Mouse (Mus musculus) lung, embryonic 14.5 days (tissue): ENCODE measurements around the gene Smyd3. TPM values are rescaled to one million over a fixed set of nuclear protein-coding genes. Genes with fewer than 3 reads are reported as not detected.
"Not testable (repeated sequence)": the region's sequence is repeated elsewhere in the genome, so short reads cannot be mapped to it uniquely, and the experiment has no call there.

Experiments used
- ATAC-seq: fragments of 200-750 bp; cut with Nextera tagmentation; 2 replicates; pipeline ENCODE4 v1.8.0; 2017; ENCODE audit warnings: mild to moderate bottlenecking, moderate TSS enrichment, moderate library complexity; ENCODE audit not compliant: insufficient read depth
- DNase-seq: peaks from one replicate; pipeline ENCODE4 v3.0.0-alpha.2; 2015
- H3K27ac ChIP-seq: fragments of 300-500 bp; sonication (generic); 2 replicates; pipeline ENCODE4 v1.5.1; 2014; ENCODE audit warnings: low read depth, mild to moderate bottlenecking, moderate library complexity
- H3K27me3 ChIP-seq: fragments of 300-500 bp; sonication (generic); 2 replicates; pipeline ENCODE4 v1.6.1; 2014; ENCODE audit warnings: low read length, control low read depth; ENCODE audit not compliant: insufficient read depth
- H3K36me3 ChIP-seq: fragments of 300-500 bp; sonication (generic); 2 replicates; pipeline ENCODE4 v1.6.1; 2014; ENCODE audit warnings: control low read depth; ENCODE audit not compliant: insufficient read depth
- H3K4me1 ChIP-seq: fragments of 300-500 bp; sonication (generic); 2 replicates; pipeline ENCODE4 v1.6.1; 2014; ENCODE audit warnings: antibody characterized with exemption, control low read depth; ENCODE audit not compliant: insufficient read depth
- H3K4me2 ChIP-seq: fragments of 300-500 bp; sonication (generic); 2 replicates; pipeline ENCODE4 v1.6.1; 2014; ENCODE audit warnings: mild to moderate bottlenecking
- H3K4me3 ChIP-seq: fragments of 300-500 bp; sonication (generic); 2 replicates; pipeline ENCODE4 v1.5.1; 2014; ENCODE audit warnings: low read depth, low read length
- H3K9ac ChIP-seq: fragments of 300-500 bp; sonication (generic); 2 replicates; pipeline ENCODE4 v1.6.1; 2014
- H3K9me3 ChIP-seq: fragments of 300-500 bp; sonication (generic); 2 replicates; pipeline ENCODE4 v1.6.1; 2016; ENCODE audit warnings: low read depth, low read length, control low read depth
- CTCF ChIP-seq: IDR thresholded peaks from 2 replicates; pipeline ENCODE4 v1.5.1; 2016; ENCODE audit warnings: antibody characterized with exemption, low read depth
- WGBS: fragments of 180-500 bp; shearing (Covaris S2); extraction: QIAGEN DNeasy Blood & Tissue Kit; methylation state at CpG from one replicate; pipeline ENCODE4 v1.1.7; 2014; 5-methylcytosine and 5-hydroxymethylcytosine counted together
- polyA plus RNA-seq: library from polyadenylated mRNA; unstranded; fragments of >200 nt; fragmentation: Nextera tagmentation; extraction: Ambion mirVana; gene quantifications from 2 replicates; pipeline ENCODE4 v1.2.1, GENCODE M21; 2014

Smyd3 gene
- polyA plus RNA-seq, 1 experiment from 2014 or later, result 20.6 TPM

- Histone ChIP-seq H3K36me3 (no peaks in the 10 kb centered on the region), H3K4me2 (no peak overlapping the region), H3K4me1 (no peaks in the 10 kb centered on the region), H3K27ac (no peak overlapping the region), H3K9me3 (no peaks in the 10 kb centered on the region), H3K27me3 (no peaks in the 10 kb centered on the region), H3K4me3 (no peak overlapping the region), H3K9ac (no peak overlapping the region)
- ATAC-seq, result no peak
- WGBS, result 83% methylated on average over 8 of the region's 8 CpGs
- no peak for DNase-seq
- no peak for TF ChIP-seq CTCF
Measured at GRCm38 (mm10) chr1:179170555-179170954, 347.3 kb downstream of the Smyd3 start.

GRCm38 (mm10) chr1:179169749-179170148 is 348.1 kb downstream of the Smyd3 start:
- 50% methylated on average over 3 of the region's 3 CpGs for WGBS
- no peaks in the 10 kb centered on the region for H3K27me3 ChIP-seq

GRCm38 (mm10) chr1:179169161-179169560 is 348.7 kb downstream of the Smyd3 start:
- H3K9ac ChIP-seq, result no peak overlapping the region
- TF ChIP-seq CTCF, result no peak
- no peak overlapping the region for H3K4me3 ChIP-seq
- DNase-seq, result no peak
- no peaks in the 10 kb centered on the region for H3K4me1 ChIP-seq
- ATAC-seq, result no peak
- no peaks in the 10 kb centered on the region for H3K27me3 ChIP-seq
- 78% methylated on average over 10 of the region's 10 CpGs for WGBS
- H3K4me2 ChIP-seq, result no peak overlapping the region
- H3K9me3 ChIP-seq, result no peaks in the 10 kb centered on the region
- no peak overlapping the region for H3K27ac ChIP-seq
- no peaks in the 10 kb centered on the region for H3K36me3 ChIP-seq

More at GRCm38 (mm10) chr1:179169749-179170148, 348.1 kb downstream of the Smyd3 start:
- TF ChIP-seq CTCF, result no peak
- H3K27ac ChIP-seq, result no peak overlapping the region
- H3K9me3 ChIP-seq, result no peaks in the 10 kb centered on the region
- no peak overlapping the region for H3K9ac ChIP-seq
- H3K4me1 ChIP-seq, result no peaks in the 10 kb centered on the region
- no peak overlapping the region for H3K4me3 ChIP-seq
- DNase-seq (no peak), ATAC-seq (no peak)
- H3K4me2 ChIP-seq, result no peak overlapping the region
- no peaks in the 10 kb centered on the region for H3K36me3 ChIP-seq

DNA sequence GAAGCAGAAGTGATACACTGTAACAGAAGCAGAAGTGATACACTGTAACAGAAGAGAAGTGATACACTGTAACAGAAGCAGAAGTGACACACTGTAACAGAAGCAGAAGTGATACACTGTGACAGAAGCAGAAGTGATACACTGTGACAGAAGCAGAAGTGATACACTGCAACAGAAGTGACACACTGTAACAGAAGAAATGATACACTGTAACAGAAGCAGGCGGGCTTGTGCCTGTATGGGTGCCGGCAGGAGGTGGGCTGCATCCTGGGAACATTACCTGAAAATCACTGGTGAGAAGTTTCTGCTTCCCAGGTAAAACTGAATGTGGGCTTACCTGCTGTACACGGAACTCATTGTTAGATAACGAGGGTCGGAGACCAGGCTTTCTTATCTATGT is 353.6 kb downstream of the Smyd3 start:
- not testable (repeated sequence) for H3K4me3 ChIP-seq, H3K9me3 ChIP-seq, H3K27ac ChIP-seq, H3K4me1 ChIP-seq, H3K36me3 ChIP-seq, DNase-seq, H3K27me3 ChIP-seq, H3K4me2 ChIP-seq, H3K9ac ChIP-seq, ATAC-seq
- 77% methylated on average over 5 of the region's 5 CpGs for WGBS

DNA sequence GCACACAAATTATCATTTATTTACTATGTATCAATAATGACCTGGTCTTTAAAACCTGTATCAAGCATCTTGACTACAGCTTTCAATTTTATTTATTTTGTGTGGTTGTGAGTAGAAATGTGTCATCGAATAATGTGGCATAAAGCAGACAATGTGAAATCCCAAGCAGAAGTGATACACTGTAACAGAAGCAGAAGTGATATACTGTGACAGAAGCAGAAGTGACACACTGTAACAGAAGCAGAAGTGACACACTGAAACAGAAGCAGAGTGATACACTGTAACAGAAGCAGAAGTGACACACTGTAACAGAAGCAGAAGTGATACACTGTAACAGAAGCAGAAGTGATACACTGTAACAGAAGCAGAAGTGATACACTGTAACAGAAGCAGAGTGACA is 355.1 kb downstream of the Smyd3 start:
- not testable (repeated sequence) for H3K27me3 ChIP-seq, ATAC-seq, H3K4me1 ChIP-seq, H3K27ac ChIP-seq, H3K4me3 ChIP-seq, DNase-seq, H3K4me2 ChIP-seq, H3K9ac ChIP-seq, H3K36me3 ChIP-seq, H3K9me3 ChIP-seq
- WGBS, result 92% methylated on average over 1 of the region's 1 CpGs

GRCm38 (mm10) chr1:179161947-179162346 is 355.9 kb downstream of the Smyd3 start:
- no peaks in the 10 kb centered on the region for H3K9me3 ChIP-seq
- DNase-seq, result no peak
- H3K4me2 ChIP-seq, result no peak overlapping the region
- H3K4me3 ChIP-seq, result no peak overlapping the region
- no peaks in the 10 kb centered on the region for H3K36me3 ChIP-seq
- no peaks in the 10 kb centered on the region for H3K27me3 ChIP-seq
- WGBS, result 44% methylated on average over 6 of the region's 6 CpGs
- ATAC-seq, result no peak
- H3K27ac ChIP-seq, result no peak overlapping the region
- H3K4me1 ChIP-seq, result no peaks in the 10 kb centered on the region
- TF ChIP-seq CTCF, result no peak
- H3K9ac ChIP-seq, result no peak overlapping the region

GRCm38 (mm10) chr1:179160697-179161096 is 357.1 kb downstream of the Smyd3 start:
- no peak for ATAC-seq
- no peak for TF ChIP-seq CTCF
- Histone ChIP-seq H3K9me3 (no peaks in the 10 kb centered on the region), H3K9ac (no peak overlapping the region), H3K27ac (no peak overlapping the region), H3K4me2 (no peak overlapping the region), H3K4me3 (no peak overlapping the region), H3K4me1 (no peaks in the 10 kb centered on the region), H3K27me3 (no peaks in the 10 kb centered on the region), H3K36me3 (no peaks in the 10 kb centered on the region)
- no peak for DNase-seq
- 72% methylated on average over 3 of the region's 3 CpGs for WGBS

DNA sequence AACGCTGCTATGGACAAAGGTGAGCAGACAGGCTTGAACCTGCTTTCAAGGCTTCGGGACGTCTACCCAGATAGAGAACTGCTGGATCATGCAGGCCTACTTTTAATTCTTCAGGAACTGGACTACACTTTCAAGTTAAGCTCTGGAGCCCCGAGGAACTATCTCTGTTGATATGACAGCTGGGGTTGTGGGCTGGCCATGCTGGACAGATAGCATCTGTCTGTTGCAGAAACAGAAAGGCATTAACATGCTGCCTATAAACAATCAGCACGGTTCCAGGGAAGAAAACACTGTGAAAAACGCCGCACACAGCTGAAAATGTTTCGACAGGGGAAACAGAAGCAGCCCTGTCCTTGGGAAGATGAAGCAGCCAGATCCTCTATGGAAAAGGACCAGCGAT is 365.5 kb downstream of the Smyd3 start:
- H3K9ac ChIP-seq, result no peak overlapping the region
- H3K27ac ChIP-seq, result no peak overlapping the region
- H3K4me1 ChIP-seq, result peaks cover 7% of the 10 kb centered on the region; the same call in 1 of the 2 replicates
- peak; percentile 67 for DNase-seq
- H3K4me3 ChIP-seq, result no peak overlapping the region
- no peaks in the 10 kb centered on the region for H3K27me3 ChIP-seq
- ATAC-seq, result peak; percentile 56; the same call in 1 of the 2 replicates
- WGBS, result 44% methylated on average over 9 of the region's 9 CpGs
- TF ChIP-seq CTCF, result no peak
- no peaks in the 10 kb centered on the region for H3K9me3 ChIP-seq
- no peaks in the 10 kb centered on the region for H3K36me3 ChIP-seq
- H3K4me2 ChIP-seq, result no peak overlapping the region
